Comparison of ENCODE assay signal across 11 mouse cellular contexts in genomic region chr5:134445895-134446294, GRCm38 (mm10). TPM values are rescaled to one million over a fixed set of nuclear protein-coding genes. Genes with fewer than 3 reads are reported as not detected.
A peak's percentile ranks its signal among the peaks of the same experiment; 100 is the strongest.
DNase-seq lines count a peak whose midpoint lies in the region; ATAC-seq lines count a peak whose summit lies in the region.
"Had no signal": no experiment of that assay in that cellular context is flagged by ENCODE, and none has a peak within 500 bp of the region (broad histone marks: within the 10 kb centered on the region; RNA-seq: fewer than 3 reads in every experiment).

No protein-coding gene starts in this region.

- no peak overlapping the region for H3K9ac ChIP-seq in forebrain, embryonic 12.5 days
- H3K9ac ChIP-seq in forebrain, embryonic 15.5 days (replicated peaks): no peak overlapping the region
- H3K9ac ChIP-seq: liver, embryonic 14.5 days had no signal

- H3K36me3 ChIP-seq in forebrain, embryonic 12.5 days (replicated peaks): peaks cover 62% of the 10 kb centered on the region
- H3K36me3 ChIP-seq in forebrain, embryonic 15.5 days: 0 out of 2 replicates have a peak, but pooled peaks cover 2% of the 10 kb centered on the region
- H3K36me3 ChIP-seq in embryonic facial prominence, embryonic 10.5 days (replicated peaks): peaks cover 91% of the 10 kb centered on the region

- peak; percentile 55 to 68 for DNase-seq in kidney, postnatal 4 days
- DNase-seq in kidney, adult 9 months: no peak
- DNase-seq in embryonic facial prominence, embryonic 10.5 days (ENCODE audit: low spot score): peak; percentile 54
- DNase-seq in lung, postnatal 36 days: peak; percentile 11
- DNase-seq in cerebellum, adult 11-12 months: no peak
- no peak for DNase-seq in right cerebral cortex, postnatal 25 days
- DNase-seq: kidney, postnatal 25 days had no signal

- ATAC-seq in forebrain, embryonic 12.5 days (ENCODE audit: low FRiP score): 0 out of 2 replicates have a peak, but pooled peaks have one; percentile 33
- no peak for ATAC-seq in forebrain, embryonic 15.5 days (replicated peaks)

- no peaks in the 10 kb centered on the region for H3K27me3 ChIP-seq in forebrain, embryonic 12.5 days
- H3K27me3 ChIP-seq in forebrain, embryonic 15.5 days: no peaks in the 10 kb centered on the region
- no peaks in the 10 kb centered on the region for H3K27me3 ChIP-seq in embryonic facial prominence, embryonic 10.5 days (replicated peaks; ENCODE audit: low read depth, poor library complexity, severe bottlenecking)

- H3K4me3 ChIP-seq in forebrain, embryonic 12.5 days (replicated peaks): no peak overlapping the region
- no peak overlapping the region for H3K4me3 ChIP-seq in forebrain, embryonic 15.5 days
- peak overlapping the region; percentile 28; the same call in 1 of the 2 replicates for H3K4me3 ChIP-seq in embryonic facial prominence, embryonic 10.5 days
- H3K4me3 ChIP-seq: erythroblast, embryonic 14.5 days had no signal

- no peak overlapping the region for H3K27ac ChIP-seq in forebrain, embryonic 12.5 days
- H3K27ac ChIP-seq in forebrain, embryonic 15.5 days (replicated peaks): no peak overlapping the region
- peak overlapping the region; percentile 48 for H3K27ac ChIP-seq in embryonic facial prominence, embryonic 10.5 days (replicated peaks)
- H3K27ac ChIP-seq: liver, embryonic 14.5 days had no signal

- 75% methylated on average over 10 of the region's 10 CpGs for WGBS in forebrain, embryonic 12.5 days
- WGBS in forebrain, embryonic 15.5 days: 60% methylated on average over 10 of the region's 10 CpGs
- WGBS in embryonic facial prominence, embryonic 10.5 days: 61% methylated on average over 10 of the region's 10 CpGs

- H3K9me3 ChIP-seq in forebrain, embryonic 12.5 days: peaks cover 11% of the 10 kb centered on the region
- 0 out of 2 replicates have a peak, but pooled peaks cover 3% of the 10 kb centered on the region for H3K9me3 ChIP-seq in forebrain, embryonic 15.5 days
- peaks cover 22% of the 10 kb centered on the region for H3K9me3 ChIP-seq in embryonic facial prominence, embryonic 10.5 days

- H3K4me2 ChIP-seq in forebrain, embryonic 12.5 days: no peak overlapping the region
- no peak overlapping the region for H3K4me2 ChIP-seq in forebrain, embryonic 15.5 days (replicated peaks)

- H3K4me1 ChIP-seq in forebrain, embryonic 12.5 days: peaks cover 8% of the 10 kb centered on the region
- H3K4me1 ChIP-seq in forebrain, embryonic 15.5 days: peaks cover 12% of the 10 kb centered on the region
- peaks cover 25% of the 10 kb centered on the region for H3K4me1 ChIP-seq in embryonic facial prominence, embryonic 10.5 days

RNA-seq across cellular contexts. Expression of gene Gtf2ird1, which starts 10.6 kb away (rescaled TPM):
- 111 and 112 TPM in 2 replicates for polyA plus RNA-seq in forebrain, embryonic 12.5 days (2016; fragmentation: Nextera tagmentation; extraction: Ambion mirVana)
- 89.7 and 93.3 TPM in 2 replicates for polyA plus RNA-seq in forebrain, embryonic 15.5 days (2015; fragmentation: Nextera tagmentation; extraction: Ambion mirVana)
- 114 and 122 TPM in 2 replicates for polyA plus RNA-seq in embryonic facial prominence, embryonic 10.5 days (2016; fragmentation: Nextera tagmentation; extraction: Ambion mirVana)

Comparison
In these comparisons a context has a peak if more than half of its experiments do, and no peak if none do; other contexts are left out.
1. DNase-seq: peak in kidney, postnatal 4 days (2 of 2), embryonic facial prominence, embryonic 10.5 days (single experiment) and lung, postnatal 36 days (single experiment); none in kidney, adult 9 months (single experiment), cerebellum, adult 11-12 months (single experiment) and right cerebral cortex, postnatal 25 days (single experiment).